Mouse (Mus musculus) hematopoietic stem cell, adult 5-6 weeks (primary cell): ENCODE results near the gene Ino80d. TPM values are rescaled to one million over a fixed set of nuclear protein-coding genes. Genes with fewer than 3 reads are reported as not detected.

Experiments
- ATAC-seq, 2 experiments: fragments of 125-278 bp in 1 of 2; replicated peaks in 1 of 2; 2 replicates each; pipeline ENCODE4 v1.8.0; 2016 to 2017; ENCODE audit warnings: inconsistent platforms in 2 of 2, mild to moderate bottlenecking in 2 of 2, moderate number of reproducible peaks in 2 of 2, low read depth in 1 of 2, moderate TSS enrichment in 1 of 2; ENCODE audit not compliant: low FRiP score in 2 of 2, poor library complexity in 2 of 2, severe bottlenecking in 2 of 2, insufficient read depth in 1 of 2, low TSS enrichment in 1 of 2
- total RNA-seq: library from RNA; stranded (forward); fragments of 172-1452, 232-1000 nt; gene quantifications from 2 replicates; pipeline ENCODE4 v1.2.3, GENCODE M21; 2017

Gene Ino80d
- total RNA-seq, 1 experiment from 2014 or later = 31.5 TPM

DNA sequence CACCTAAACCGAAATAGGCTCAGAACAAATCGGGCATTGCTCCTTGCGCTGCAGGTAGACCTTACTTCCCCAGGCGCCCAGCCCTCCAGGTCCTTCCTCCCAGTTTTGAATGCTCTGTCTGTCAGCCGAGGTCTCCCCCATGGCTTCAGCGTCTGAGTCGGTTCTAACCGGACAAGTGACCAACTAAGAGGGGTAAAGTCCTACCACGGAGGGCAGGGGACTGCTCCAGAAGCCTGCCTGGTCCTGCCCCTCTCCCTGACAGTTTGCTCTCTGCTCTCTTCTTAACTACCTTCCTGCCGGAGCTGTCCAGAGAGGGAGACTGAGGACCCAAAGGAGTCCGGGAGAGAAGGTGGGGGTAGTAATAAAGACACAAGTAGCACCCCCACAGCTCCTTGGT lies 1.6 kb downstream of the Ino80d start:
- no peak for ATAC-seq

DNA sequence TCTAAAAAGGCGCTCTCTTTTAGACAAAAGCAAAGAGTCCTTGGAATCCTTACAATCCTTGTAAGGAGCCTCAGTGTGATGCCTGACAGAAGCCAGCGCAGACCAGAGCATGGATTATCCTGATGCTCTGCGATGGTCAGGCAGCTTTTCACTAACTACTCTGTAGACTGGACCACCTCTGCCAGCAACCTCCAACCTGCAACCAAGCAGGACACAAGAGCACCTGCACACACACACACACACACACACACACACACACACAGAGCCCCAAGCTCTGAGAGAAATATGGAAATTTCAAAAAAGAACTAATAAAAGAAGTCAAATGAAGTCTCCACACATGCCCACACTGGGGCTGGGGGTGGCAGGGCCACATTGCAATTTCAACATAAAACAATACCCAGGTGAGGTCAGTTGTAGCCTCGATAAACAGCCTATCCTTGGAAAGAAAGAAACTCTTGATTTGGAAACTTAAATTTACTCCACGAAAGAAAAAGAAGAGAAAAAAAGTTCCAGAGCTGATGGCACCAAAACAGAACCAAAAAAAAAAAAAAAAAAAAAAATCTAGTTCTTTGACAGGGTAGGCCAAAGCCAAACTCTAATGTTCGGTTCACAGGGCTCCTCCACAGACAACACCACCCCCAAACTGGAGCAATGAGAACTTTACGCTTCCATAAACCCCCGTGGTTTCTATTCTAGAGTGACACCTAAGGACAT lies 2.2 kb downstream of the Ino80d start:
- no peak for ATAC-seq

DNA sequence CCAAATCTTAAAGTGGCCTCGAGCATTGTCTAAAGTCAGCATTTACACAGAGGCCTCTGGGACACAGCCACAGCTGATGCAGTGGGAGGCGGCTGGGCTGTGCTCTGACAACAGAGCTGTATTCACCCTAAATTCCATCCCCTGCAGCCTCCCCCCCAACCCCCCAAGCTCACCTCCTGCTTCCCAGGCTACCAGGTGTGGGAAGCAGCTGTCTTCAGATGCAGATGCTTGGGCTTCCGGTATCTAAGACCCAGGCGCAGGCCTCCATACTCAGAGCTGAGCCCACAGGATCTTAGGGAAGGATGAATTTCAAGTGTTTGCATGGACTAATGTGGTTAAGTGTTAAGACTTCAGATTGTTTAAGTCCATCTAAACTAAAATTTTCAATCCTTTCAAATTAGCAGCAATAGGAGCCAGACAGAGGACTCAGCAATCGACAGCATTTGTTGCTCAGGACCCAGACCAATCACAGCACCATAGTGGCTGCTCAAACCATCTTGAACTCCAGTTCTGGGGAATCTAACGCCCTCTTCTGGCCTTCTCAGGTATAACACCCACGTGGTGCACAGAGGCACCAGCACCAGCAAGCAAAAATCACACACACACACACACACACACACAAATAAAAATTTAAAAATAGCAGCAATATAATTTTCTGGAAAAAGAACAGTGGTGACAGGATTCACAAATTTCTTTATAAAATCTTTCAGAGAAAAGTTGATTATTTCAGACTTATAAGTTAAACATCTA lies 3.8 kb downstream of the Ino80d start:
- no peak for ATAC-seq

DNA sequence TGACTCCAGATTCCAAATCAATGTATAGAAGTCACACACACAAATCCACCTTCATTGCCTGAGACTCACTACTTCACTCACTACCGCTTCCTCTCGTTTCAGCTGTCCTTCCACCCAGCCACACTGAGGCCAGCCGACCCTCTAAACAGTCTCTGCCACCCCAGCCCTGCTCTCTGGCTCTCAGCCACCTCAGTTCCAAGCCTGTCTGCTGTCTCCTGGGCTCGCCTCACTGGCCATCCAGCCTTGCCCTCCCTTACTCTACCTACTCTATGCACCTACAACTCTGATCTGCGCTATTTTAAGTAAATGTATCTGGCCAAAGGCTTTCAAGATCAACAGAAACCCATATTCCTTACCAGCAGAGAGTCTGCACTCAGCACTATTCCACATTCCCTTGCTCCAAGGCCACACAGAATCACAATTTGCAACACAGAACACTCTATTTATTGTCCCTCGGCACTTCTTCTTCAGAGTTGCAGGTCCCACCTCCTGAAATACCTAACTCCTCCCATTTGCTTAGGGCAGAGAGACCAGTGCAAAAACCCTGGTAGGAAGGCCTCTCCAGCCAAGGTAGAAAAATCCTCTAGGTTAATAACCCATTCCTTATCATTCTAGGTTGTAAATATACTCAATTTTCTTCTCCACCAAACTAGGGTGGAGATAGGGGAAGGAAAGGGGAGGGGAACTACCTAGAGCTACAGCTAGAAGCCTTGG lies 6.7 kb downstream of the Ino80d start:
- peak; percentile 34 to 43; a peak in 3 of 4 replicates for ATAC-seq

DNA sequence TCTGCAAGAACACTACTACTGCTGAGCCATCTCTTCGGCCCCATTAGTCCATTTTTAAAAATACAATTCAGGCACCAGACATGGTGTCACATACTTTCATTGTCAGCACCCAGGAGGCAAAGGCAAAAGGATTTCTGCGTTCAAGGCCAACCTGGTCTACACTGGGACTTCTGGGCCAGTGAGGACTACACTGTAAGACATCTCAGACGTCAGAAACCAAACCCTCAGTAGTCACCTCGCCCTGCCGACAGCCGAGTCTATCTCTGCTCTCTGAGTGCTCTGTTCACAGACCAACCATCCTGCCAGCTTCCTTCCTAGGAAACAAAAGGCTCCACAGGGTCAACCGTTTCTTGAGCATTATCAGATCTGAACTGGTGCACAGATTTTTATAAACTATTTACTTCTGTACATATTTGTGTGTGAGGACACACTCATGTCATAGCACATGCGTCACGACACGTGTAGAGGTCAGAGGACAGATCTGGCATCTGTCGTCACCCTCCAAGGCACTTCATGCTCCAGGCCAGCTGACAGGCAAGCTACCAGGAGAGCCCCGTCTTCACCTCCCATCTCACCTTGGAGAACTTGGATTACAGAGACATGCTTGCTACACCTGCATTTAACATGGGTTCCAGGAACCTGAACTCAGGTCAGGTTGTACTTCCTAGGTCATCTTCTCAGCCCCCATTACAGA lies 11.6 kb downstream of the Ino80d start:
- ATAC-seq = no peak

DNA sequence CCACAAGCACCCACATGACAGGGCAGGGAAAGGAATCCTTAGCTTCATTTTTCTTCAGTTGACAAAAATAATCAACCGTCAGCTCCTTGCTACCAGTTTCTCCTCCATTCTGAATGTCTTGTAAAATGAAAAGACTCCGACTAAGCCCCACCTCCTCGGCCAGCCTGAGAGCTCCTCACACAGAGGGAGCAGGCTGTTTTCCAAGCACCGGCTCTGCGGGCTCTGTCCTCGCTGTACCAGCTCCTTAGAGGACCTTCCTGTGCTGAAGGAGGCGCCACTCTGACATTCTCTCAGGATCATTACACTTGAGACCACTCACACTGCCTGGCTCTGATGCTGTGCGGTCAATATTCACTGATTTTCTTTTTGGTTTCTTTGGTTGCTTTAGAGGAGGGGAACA lies 14.3 kb downstream of the Ino80d start:
- no peak for ATAC-seq

DNA sequence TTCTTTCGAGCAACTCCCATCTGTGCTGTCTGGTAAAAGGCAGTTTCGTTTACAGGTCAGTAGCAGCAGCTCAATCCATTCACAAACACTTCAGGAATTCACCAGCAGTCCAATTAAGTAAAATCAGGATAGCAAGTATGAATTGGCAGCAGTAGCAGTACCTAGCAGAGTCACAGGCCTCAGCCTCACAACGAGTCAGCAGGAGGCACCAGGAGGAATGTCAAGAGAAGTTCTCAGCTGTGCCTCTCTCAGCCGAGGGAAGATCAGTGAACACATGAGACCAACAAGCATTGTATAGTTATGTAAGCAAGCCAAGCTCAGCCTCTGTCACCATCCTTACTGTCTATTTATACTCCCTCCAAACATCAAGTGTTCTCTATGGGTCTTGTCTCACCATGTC lies 15.6 kb downstream of the Ino80d start:
- no peak for ATAC-seq

DNA sequence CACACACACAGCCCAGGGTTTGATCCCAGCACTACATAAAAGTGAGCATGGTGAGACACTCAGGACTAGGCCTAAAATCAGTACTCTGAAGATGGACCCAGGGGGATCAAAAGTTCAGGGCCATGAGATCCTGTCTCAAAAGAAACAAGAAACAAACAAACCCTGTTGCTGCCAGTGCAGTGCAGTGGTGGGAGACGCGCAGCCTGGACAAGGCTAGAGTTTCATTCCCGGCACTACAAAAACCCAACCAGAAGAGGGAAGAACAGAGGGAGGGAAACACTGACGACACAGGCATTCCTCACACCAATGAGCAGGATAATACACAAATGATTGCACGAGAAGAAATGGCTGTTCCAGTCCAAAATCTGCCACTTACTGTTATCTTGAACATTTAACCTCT lies 18.4 kb downstream of the Ino80d start:
- ATAC-seq = 0 out of 4 replicates have a peak, but pooled peaks of 1 of the 2 experiments have one; percentile 17

DNA sequence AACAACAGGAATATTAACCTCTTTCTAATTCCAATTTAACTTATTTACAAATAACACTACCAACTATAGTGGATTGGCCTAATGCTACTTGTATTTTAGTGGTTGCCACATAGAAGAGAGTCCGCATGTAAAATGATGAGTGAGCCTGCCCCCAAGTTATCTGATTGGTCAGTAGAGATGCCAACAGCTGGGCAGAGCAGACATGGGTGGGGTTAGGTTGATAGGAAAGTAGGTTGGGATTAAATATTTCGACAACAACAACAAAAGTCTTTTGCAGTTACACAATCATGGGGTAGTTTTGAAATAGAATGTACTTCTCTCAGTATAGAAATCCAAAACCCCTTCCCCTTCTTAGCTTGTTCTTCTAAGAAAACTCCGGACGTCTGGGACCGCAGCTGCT lies 24.7 kb downstream of the Ino80d start:
- ATAC-seq = peak in 1 of 2 experiments; percentile 14; a peak in 1 of 4 replicates

DNA sequence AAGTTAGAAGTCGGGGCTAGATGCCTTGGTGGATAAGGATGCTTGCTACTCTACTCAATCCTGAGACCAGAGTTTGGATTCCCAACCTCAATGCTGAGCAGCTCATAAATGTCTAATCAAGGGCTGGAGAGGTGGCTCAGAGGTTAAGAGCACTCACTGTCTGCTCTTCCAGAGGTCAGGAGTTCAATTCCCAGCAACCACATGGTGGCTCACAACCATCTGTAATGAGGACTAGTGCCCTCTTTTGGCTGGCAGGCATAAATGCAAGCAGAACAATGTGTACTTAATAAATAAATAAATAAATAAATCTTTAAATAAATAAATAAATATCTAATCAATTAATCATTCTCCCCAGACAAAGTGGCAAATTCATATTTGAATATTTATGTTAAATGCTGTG lies 25.9 kb downstream of the Ino80d start:
- no peak for ATAC-seq

DNA sequence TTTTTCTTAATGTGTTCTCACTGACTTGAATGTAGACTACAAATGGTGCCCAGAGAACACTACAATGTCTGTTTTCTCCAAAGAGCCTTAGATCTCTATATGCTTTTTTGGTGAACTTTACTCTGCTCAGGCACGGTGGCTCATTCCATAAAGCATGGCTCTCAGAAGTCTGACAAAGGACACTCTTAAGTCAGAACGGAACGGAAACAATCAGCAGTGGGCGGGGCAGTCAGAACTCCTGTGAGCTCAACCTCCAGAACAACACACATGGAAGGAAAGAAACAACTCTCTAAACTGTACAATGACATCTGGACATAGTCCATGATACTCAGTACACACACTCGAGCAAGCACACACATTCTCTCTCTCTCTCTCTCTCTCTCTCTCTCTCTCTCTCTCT lies 34.2 kb downstream of the Ino80d start:
- no peak for ATAC-seq

DNA sequence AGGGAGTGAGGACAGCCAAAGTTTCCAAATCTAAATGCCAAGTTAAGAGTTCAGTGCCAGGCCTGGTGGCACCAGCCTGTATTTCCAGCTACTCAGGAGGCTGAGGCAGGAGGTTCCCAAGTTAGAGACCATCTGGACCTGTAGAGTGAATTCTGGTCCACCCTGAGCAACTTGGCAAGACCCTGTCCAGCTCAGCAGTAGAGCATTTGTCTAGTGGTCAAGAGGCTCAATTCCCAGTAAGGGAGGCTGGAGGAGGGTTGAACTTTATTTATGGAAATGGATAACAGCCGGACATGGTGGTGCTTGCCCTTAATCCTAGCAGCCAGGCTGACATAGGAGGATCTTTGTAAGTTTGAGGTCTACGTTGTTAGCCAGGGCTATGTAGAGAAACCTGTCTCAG lies 38.1 kb downstream of the Ino80d start:
- peak in 1 of 2 experiments; percentile 62; a peak in 1 of 4 replicates for ATAC-seq

DNA sequence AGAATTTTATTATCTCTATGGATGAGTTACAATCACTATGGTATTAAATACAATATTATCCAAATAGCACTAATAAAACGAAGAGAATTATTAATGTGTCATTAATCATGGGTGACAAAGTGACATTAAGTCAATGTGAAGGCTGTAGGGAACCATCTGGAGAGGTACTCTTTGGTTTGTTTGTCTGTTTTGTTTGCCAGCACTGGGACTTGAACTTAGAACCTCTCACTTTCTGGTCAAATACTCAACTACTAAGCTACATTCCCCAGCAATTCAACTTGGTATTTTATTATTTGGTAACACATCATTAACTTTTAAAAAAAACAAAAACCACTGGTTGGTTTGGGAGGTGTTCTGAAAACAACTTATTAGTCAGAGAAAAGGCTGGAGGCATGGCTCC lies 43.1 kb downstream of the Ino80d start:
- no peak for ATAC-seq

DNA sequence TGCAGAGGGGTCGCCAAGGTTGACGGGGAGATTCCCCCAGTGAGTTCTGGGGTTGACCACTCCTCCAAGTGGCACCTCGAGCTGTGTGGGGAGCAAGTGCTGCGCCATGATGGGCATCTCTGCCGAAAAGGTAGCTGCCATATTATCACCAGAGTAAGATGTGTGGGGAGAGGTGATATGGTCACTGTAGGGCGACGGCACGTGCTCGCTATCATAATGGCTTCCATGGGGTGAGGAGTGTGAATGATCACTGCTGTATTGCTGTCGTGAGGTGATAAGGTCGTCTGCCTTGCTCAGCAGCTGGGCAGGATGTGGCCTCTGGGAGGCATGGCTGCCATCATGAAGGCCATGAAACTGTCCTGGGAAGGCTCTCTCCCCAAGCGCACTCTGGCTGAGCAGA lies 56.1 kb downstream of the Ino80d start:
- 0 out of 4 replicates have a peak, but pooled peaks of 1 of the 2 experiments have one; percentile 7 for ATAC-seq

DNA sequence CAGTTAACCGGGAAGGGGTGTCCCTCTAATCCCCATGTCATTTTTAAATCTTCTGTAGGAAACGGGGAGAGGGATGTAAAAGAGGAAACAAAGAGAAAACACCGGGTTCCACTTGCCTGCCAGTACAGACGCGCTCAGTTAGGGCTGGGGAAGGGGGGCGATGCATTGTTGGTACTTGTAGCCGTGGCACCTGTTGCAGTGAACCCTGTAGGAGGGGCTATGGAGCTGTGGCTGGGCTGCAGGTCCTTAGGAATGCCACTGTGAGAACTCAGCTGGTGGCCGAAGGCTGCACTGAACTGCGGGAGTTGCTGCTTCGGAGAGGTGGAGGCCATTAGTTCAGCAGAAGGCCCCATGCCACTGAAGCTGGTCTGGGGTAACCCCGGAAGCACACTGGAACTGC lies 56.6 kb downstream of the Ino80d start:
- no peak for ATAC-seq

DNA sequence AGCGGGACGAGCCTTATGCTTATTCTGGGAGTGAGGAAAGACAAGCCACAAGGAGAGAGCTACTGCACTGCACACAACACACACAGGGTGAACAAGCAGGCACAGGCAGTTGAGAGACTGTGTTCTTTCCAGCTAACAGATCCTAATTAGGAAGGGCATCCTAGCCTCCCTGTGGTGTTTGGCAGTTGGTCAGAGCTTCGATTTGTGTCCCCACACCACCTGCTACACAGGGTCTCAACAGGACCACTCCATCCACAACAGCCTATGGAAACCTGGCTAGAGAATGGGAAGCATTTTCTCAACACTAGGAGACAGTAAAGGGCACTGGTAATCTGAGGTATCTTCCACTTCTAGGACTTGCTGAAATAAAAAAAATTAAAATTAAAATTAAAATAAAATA lies 57.1 kb downstream of the Ino80d start:
- no peak for ATAC-seq

DNA sequence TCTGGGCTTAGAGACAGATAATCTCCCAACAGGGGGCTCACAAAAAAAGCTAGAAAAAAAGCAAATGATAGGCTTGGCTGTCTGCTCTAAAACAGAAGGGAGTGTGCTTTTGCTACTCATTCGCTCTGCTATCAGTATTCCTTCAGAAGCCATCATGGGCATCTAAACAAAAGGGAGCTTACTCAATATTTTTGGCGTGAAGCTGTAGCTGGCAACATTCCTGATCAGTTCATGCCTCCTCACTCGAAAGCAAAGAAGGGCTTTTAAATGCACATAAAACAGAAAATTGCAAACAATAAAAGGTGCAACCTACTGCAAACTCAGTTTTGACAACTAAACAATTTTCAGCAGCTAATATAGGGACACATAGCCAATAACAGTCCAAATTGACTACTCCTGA lies 59.1 kb downstream of the Ino80d start:
- no peak for ATAC-seq

DNA sequence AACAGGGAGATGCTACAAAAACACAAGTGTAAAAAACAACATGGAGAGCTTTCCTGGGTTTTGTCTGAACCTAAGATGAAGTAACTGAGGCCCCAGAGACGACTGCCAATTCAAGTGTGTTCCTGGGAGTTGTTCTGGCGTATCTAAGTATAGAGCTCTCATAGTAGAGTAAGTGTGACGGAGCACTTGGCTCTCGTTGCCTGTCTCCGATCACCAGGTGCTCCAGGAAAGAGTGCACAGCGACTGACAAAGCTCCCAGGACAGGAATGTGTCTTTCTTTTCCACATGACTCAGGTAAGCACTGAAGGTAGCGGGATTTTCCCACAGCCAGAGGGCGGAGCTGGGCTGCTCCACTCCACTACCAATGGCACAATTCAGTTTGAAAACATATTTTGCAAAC lies 63.6 kb downstream of the Ino80d start:
- ATAC-seq = no peak
